Mouse (Mus musculus): ENCODE measurements around the gene Msl1.

Msl1 gene

GRCm38 (mm10) chr11:98777888-98778287 is 17.4 kb upstream of the Msl1 start:
- no peak for DNase-seq

GRCm38 (mm10) chr11:98781851-98782512 is 13.3 kb upstream of the Msl1 start:
- no peak for DNase-seq

GRCm38 (mm10) chr11:98782651-98783235 is 12.6 kb upstream of the Msl1 start:
- no peak for DNase-seq

GRCm38 (mm10) chr11:98783236-98783696 is 12.1 kb upstream of the Msl1 start:
- peak; percentile 95 for DNase-seq

GRCm38 (mm10) chr11:98784139-98784538 is 11.2 kb upstream of the Msl1 start:
- DNase-seq = no peak

- no peak for DNase-seq
Measured at GRCm38 (mm10) chr11:98785214-98785613, 10.1 kb upstream of the Msl1 start.

- peak; percentile 80 for DNase-seq
Measured at GRCm38 (mm10) chr11:98785772-98786281, 9.5 kb upstream of the Msl1 start.

- peak; percentile 97 for DNase-seq
Measured at GRCm38 (mm10) chr11:98786359-98787214, 8.7 kb upstream of the Msl1 start.

- DNase-seq = no peak
Measured at GRCm38 (mm10) chr11:98787229-98787628, 8.1 kb upstream of the Msl1 start.

- DNase-seq = no peak
Measured at GRCm38 (mm10) chr11:98787691-98788090, 7.6 kb upstream of the Msl1 start.

GRCm38 (mm10) chr11:98788139-98788538 is 7.2 kb upstream of the Msl1 start:
- DNase-seq = no peak

- DNase-seq = peak; percentile 82
Measured at GRCm38 (mm10) chr11:98788550-98789218, 6.6 kb upstream of the Msl1 start.

- no peak for DNase-seq
Measured at GRCm38 (mm10) chr11:98789219-98789807, 6.0 kb upstream of the Msl1 start.

- DNase-seq = no peak
Measured at GRCm38 (mm10) chr11:98789824-98790223, 5.5 kb upstream of the Msl1 start.

GRCm38 (mm10) chr11:98790631-98791205 is 4.6 kb upstream of the Msl1 start:
- no peak for DNase-seq

GRCm38 (mm10) chr11:98791448-98791847 is 3.9 kb upstream of the Msl1 start:
- no peak for DNase-seq

- no peak for DNase-seq
Measured at GRCm38 (mm10) chr11:98792081-98792480, 3.2 kb upstream of the Msl1 start.

GRCm38 (mm10) chr11:98794469-98795014 is 774 bp upstream of the Msl1 start:
- peak; percentile 79 for DNase-seq

- peak; percentile 57 for DNase-seq
Measured at GRCm38 (mm10) chr11:98795714-98796514, 598 bp downstream of the Msl1 start.

GRCm38 (mm10) chr11:98796515-98797216 is 1.4 kb downstream of the Msl1 start:
- DNase-seq = peak; percentile 72

Measured in cerebellum, adult 8-10 months (tissue).